Mouse (Mus musculus) cerebellum, adult 8-10 months (tissue): Measurements from ENCODE around the gene Syne3.

Source experiments
- DNase-seq: peaks from one replicate; pipeline ENCODE4 v3.0.0; 2022

Gene Syne3

DNA sequence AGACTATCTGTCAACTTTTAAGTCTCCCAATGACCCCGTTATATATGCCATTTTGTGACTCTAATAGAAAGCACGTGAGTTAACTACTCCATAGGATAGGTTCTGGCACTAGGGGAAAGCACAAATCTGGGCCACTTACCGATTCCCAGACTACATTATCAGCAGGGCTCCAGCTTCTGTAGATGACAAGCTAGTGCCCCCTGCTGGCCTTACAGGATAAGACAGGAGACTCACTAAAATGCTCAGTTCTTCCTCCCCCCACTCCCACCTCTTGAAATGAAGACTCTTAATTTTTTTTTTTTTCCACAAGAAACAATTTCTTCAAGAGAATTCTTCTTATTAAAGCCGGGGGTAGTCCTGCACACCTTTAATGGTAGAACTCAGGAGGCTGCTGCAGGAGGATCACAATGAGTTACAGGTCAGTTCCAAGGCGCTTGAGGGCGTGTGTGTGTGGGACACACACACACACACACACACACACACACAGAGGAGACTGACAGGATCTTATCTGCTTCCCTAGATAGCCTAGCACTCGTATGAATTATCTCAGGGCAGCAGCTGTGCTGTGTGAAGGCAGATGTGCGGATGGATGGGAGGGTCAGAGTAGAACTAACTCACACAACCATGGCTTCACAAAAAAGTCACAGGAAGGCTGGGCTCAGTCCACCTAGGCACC is 15.8 kb upstream of the Syne3 start:
- peak; percentile 60 for DNase-seq

GRCm38 (mm10) chr12:105022776-105023175 is 13.2 kb upstream of the Syne3 start:
- DNase-seq: no peak

DNA sequence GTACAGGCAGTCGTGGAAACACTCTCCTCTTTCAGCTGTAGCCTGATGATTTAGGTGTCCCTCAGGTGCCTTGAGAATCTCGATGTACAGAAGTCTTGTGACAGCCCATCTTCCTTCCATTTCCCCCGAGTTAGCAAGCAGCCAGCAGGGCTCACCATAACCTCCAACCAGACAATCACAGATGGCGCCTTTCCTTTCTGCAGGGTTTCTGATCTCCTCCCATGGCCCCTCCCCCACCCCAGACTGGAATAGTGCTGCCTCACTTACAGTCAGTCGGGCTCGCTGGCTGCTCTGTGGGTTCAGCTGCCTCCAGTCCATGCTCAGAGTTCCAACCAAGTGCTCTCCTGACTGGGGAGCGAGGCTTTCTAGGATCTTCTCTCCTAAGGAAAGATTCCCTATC is 12.5 kb upstream of the Syne3 start:
- no peak for DNase-seq

DNA sequence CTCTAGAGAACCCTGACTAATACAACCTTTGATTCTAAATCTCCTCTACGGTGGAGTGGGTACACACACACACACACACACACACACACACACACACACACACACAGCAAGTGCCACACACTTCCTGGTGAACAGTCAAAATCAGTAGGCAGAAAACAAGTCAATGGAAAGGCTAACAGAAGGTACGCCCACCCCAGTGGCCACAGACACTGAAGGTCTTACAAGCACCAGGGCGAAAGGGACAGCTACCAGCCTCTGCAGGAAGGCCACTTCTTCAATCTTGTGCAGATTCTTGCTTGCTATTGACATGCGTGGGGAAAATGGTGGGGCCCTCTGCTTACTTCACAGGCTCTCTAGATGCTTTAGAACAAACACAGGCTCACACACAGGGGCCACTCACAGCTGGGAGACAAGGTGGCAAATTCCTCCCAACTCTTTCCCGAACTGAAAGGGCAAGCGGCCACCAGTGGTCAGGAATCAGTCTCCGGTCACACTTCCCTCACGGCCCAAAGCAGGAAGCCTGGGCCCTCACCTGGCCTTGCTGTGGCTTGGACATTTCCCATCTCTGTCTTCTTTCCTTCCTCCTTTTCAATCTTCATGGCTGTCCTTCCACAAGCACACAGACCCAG is 11.9 kb upstream of the Syne3 start:
- DNase-seq: no peak

DNA sequence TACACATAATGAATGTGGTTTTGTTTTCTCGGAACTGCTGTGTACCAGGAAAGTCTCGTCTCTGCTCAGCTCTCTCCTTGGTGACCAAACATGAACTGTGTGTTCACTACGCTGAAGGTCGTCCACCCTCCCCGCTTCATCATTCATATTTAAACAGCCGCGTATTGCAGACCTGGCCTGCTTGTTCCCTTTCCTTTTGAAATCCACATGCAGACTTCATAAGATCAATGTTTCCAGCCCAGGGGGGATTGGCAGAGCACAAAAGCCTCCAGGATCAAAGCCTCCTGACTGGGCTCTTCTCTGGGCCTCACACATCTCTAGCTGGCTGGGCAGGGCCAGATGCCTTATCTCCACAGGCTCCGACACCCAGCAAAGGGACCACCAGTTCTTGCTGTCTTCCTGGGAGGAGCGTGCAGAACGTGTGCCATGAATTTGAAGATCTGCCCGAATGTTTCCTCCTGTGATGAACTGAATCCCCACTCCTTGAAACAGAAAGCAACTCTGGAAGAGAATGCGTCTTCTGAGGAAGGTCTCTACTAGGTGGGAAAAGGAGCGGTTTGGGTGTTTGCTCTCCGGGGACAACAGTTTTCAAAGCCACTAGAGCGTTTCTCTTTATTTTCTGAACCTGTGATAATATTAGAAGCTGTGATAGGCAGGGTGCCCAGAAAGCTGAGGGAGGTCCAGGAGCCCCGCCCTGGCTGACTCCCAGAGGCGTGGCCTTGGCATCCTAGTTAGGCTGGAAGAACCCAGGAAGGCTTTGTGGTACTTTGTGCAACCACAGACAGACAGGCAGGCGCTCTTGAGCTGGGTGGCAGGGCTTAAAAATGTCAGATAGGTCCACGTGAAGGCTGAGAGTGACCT is 10.0 kb upstream of the Syne3 start:
- DNase-seq: no peak

DNA sequence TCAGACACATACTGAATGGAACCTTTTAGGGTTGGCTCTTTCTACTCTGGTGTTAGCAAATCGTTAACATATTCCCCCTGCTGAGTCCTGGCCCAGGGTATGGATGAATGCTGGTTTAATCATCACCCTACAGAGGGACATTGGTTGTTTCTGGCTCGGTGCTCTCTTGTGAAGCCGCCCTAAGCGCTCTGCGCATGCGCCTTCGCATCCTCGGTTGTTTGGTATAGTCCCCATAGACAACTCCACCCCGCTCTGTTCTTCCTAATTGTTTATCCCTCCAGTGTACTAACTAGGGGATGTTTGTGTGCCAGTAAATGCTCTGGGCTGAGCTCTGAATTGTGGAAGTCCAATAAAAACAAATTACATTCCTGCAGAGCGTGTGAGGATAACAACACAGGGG is 7.0 kb upstream of the Syne3 start:
- no peak for DNase-seq

DNA sequence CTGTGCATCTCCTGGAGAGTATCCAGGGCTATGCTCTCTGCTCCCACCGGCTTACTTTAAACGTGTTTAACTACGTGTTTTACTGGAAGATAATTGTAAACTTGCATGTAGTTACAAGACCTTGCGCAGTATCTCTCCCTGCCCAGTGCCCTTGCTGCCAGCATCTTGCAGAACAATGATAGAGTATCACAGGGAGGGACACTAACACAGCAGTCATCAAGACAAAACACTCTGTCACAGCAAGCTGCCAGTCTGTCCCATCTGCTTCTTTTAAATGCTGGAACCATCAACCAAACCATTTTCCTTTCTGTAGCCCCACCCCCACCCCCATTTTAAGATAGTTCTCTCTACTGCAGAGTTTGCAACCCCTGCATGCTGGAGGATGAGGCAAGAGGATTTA is 6.6 kb upstream of the Syne3 start:
- no peak for DNase-seq

- DNase-seq: no peak
These were observed 3.5 kb upstream of the Syne3 start for GRCm38 (mm10) chr12:105013065-105013464.

DNA sequence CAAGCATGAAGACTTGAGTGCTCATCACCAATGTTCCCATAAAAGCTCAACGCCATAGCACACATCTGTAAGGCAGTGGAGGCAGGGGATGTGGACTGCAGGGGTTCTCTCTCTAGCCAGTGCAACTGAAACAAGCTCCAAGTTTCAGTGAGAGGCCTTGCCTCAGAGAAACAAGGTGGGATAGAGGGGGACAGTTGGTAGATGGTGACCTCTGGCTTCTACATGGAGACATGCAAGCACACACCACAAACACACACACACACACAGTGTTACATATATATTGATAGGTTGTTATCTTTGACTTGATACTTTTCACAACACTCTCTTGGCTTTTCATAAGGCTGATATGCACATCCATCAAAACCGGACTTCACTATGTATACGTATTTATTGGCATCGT is 2.7 kb upstream of the Syne3 start:
- no peak for DNase-seq

- DNase-seq: no peak
These were observed 2.0 kb upstream of the Syne3 start for GRCm38 (mm10) chr12:105011589-105011988.

DNA sequence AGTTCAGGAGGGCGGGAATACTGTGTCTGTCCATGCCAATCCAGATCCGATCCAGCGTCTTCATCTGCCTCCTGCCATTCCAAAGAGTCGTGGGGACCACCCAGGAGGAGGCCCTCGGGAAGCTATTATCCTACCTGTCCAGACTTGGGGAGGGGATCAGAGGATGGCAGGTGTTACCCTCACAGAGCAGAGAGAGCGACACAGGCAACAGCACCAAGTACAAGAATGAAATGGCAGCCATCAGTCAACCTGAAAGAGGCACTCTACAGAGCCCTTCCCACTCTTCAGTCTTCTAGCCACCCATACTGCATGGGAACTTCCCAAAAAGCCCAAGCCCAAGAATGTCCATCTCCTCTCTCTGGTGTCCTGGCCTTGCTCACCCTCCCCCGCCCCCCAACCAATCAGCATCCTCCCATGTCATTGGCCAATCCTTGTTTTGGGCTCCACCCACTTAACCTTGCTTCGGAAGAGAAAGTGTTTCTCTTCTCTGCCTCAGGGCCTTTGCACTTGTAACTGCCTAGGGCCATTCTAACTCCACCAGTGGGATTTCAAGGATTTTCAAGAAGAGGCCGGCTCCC is 693 bp upstream of the Syne3 start:
- no peak for DNase-seq

DNA sequence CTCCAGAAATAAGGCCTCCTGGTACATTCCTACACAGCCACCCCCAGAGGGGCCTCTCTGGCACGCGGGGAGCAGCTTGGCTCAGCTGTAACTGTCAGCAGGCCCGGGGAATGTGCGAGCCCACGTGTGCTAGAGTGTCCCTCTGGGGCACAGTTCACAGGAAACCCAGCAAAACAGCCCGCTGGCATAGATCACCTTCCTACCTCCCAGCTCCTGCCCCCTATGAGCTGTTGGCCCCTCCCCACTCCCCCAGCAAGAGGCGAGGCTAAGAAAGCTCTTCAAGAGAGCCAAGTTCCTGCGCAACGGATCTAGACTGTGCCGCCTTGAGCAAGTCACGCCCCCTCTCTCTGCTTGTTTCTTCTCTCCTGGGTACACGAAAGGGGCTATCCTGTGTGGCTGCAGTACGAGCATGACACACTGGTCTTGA is 844 bp downstream of the Syne3 start:
- no peak for DNase-seq

GRCm38 (mm10) chr12:105008150-105008549 is 1.5 kb downstream of the Syne3 start:
- DNase-seq: no peak

- DNase-seq: no peak
These were observed 4.0 kb downstream of the Syne3 start for GRCm38 (mm10) chr12:105005715-105005972.

GRCm38 (mm10) chr12:105004956-105005714 is 4.5 kb downstream of the Syne3 start:
- no peak for DNase-seq

DNA sequence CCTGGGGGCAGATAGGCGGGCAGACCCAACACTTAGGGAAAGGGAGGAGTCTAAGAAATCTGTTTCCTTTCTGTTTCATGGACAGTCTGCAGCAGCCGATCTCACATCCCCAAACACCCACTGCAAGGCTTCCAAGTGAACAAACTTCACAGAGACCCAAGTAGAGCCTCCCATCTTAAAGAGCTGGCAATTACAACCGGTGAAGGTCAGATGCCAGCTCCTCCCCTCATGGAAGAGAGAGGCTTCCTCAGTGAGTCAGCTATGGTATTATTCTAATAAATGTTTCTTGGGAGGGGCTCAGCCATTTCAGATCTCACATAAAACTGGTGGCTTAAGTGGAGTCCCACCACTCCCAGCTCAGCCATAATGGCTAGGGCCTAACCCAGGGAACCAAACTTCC is 5.9 kb downstream of the Syne3 start:
- DNase-seq: no peak

DNA sequence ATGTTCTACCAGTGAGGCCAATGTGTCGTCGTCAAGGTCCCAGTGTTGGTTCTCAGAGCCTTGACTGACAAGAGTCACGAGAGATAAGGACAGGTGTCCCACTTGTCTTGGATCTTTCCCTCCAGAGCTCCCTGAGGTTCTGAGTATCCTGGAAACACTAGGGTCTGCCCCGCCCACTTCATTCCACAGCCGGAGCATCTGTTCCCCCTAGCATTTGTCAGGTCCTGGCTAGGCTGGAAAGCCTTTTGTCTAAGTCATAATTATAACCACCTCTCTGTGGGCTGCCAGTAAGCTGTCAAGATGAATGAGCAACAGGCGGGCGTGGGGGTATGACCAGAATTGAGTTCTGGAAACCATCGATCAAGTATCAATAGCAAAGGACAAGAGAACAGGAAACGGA is 6.5 kb downstream of the Syne3 start:
- no peak for DNase-seq

DNA sequence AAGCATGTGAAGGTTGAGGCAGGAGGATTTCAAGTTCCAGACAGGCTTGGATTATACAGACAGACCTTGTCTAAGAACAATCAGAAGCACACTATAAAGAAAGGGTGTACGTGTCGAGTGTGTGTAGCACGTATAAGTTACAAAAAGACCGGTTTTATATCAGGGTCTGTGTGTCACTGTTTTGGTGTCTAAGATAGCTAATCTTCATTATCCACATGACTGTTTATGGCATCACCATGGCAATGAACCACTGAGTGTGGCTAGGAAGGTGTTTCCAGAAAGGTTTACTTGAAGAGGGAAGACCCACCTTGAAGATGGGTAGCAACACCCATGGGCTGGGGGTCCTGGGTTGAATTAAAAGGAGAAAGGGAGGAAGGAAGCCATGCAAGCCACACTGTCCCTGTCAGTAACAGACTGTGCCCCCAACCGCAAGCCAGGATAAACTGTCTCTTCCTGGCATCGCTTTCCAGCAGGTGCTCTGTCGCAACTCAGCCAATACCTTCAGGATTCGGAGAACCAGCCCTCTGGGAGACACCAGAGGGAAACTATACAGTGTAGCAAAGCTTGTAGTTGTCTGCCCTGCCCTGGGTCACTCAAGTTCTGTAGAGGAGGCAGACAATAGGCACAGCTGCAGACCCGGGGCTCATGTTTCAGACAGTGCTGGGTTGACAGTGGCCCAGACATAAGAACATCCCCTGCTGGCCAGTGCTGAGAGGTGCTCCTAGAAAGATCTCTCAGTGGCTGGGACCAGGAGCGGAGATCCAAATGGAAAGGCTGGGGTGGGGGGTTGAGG is 7.1 kb downstream of the Syne3 start:
- no peak for DNase-seq

- no peak for DNase-seq
These were observed 8.3 kb downstream of the Syne3 start for GRCm38 (mm10) chr12:105001317-105001716.

DNA sequence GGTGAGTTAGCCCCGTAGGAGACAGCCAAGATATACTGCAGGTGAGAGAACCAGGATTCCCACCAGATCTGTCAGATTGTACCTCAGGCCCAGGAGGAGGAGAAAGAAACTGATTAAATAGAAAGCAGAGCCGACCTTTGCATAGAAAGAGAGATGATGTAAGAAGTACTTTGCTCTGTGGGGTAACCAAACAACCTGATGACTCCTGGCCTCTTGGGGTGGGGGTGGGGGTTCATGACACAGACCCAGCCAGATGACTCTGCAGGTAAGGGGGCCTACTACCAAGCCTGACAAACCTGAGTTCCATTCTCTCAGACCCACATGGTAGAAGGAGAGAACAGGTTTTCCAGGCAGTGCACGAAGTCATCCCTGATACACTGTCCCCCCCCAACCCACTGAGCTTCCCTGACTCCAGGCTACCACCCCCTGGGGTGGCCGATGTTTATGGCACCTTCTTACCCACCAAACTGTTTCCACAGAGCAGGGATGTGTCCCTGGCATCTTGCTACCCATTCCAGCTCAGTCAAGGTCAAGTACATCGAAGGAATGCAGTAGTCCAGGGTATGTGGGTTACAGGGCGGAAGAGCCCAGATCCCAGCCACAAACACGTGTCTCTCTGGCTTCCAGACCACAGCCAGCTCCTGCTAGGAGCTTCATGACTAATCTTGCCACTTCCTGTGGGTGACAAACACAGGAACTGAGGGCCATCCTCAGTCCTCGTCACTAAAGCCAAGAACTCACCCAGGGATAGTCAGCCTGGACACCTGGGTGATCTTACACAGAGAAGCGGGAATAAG is 8.9 kb downstream of the Syne3 start:
- no peak for DNase-seq

DNA sequence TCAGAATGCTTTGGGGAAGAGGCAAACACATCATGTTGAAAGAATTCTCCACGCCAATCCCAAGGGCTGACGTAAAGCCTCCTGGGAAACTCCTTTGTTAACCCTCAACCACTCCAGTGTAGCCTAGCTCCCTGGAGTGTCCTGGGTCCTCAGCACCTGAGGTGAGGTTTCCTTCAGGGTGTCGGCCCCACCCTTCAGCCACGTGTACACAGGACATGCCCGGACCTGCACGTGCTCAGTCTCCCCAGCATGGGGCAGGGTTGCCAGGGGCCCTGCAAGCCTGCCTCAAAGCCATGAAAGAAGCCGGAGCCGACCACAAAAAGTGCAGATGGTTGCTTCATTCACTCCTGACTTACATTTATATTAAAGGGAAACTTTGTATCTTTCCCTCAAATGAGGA is 10.4 kb downstream of the Syne3 start:
- DNase-seq: no peak
